Mouse (Mus musculus): ENCODE results near the gene Ripply2.

GRCm38 (mm10) chr9:86991758-86992157 is 23.6 kb upstream of the Ripply2 start:
- TF ChIP-seq CTCF (IDR thresholded peaks at IDR 0.05; ENCODE audit: low read depth, low read length) (no peak), POLR2A (IDR thresholded peaks at IDR 0.05; ENCODE audit: borderline replicate concordance, low read depth, low read length) (no peak)

Data from bone marrow macrophage, adult 2 months (primary cell).